Mouse (Mus musculus) CH12.LX (cell line): ENCODE results near the gene Trappc4. TPM values are rescaled to one million over a fixed set of nuclear protein-coding genes. Genes with fewer than 3 reads are reported as not detected.

Experiments used
- DNase-seq: peaks from one replicate; pipeline ENCODE4 v3.0.0-alpha.2; 2013; ENCODE audit errors: extremely low read depth
- H3K27ac ChIP-seq: 2 replicates; pipeline ENCODE4 v1.5.1; 2012; ENCODE audit warnings: low read depth, mild to moderate bottlenecking, control low read depth, moderate library complexity; ENCODE audit not compliant: insufficient read depth
- H3K27me3 ChIP-seq: replicated peaks from 2 replicates; pipeline ENCODE3; 2012; ENCODE audit warnings: inconsistent platforms
- H3K36me3 ChIP-seq, 2 experiments: replicated peaks in 1 of 2; 2 replicates each; pipeline versions ENCODE3 to v1.6.1; 2012; ENCODE audit warnings: inconsistent platforms in 1 of 2, low read length in 1 of 2, mild to moderate bottlenecking in 1 of 2, mixed read lengths in 1 of 2, moderate library complexity in 1 of 2; ENCODE audit not compliant: control insufficient read depth in 1 of 2, insufficient read depth in 1 of 2
- H3K4me1 ChIP-seq, 2 experiments: 2 replicates each; pipeline ENCODE4 v1.6.1; 2012; ENCODE audit warnings: inconsistent platforms in 1 of 2, moderate library complexity in 1 of 2; ENCODE audit not compliant: insufficient read depth in 2 of 2, control insufficient read depth in 1 of 2
- H3K4me2 ChIP-seq: 2 replicates; pipeline ENCODE4 v1.6.1; 2012; ENCODE audit warnings: low read depth, mild to moderate bottlenecking, control low read depth; ENCODE audit not compliant: poor library complexity, insufficient read depth, severe bottlenecking
- H3K4me3 ChIP-seq, 3 experiments: fragments of 150-350 bp in 1 of 3; sonication (generic) in 1 of 3; replicated peaks in 1 of 3; 2 replicates each; pipeline versions ENCODE3 to v1.5.1; 2011 to 2012; ENCODE audit warnings: low read depth in 2 of 3, low read length in 2 of 3, mild to moderate bottlenecking in 2 of 3, moderate library complexity in 2 of 3, control low read depth in 1 of 3, improper control_type of control experiment in 1 of 3, inconsistent platforms in 1 of 3, mixed read lengths in 1 of 3; ENCODE audit not compliant: poor library complexity in 1 of 3
- H3K79me2 ChIP-seq: replicated peaks from 2 replicates; pipeline ENCODE4 v1.6.1; 2012; ENCODE audit warnings: mild to moderate bottlenecking, moderate library complexity; ENCODE audit not compliant: control insufficient read depth, poor library complexity, insufficient read depth, severe bottlenecking; ENCODE audit errors: extremely low read depth
- H3K9ac ChIP-seq: 2 replicates; pipeline ENCODE4 v1.6.1; 2012; ENCODE audit warnings: low read depth, mild to moderate bottlenecking, control low read depth, moderate library complexity; ENCODE audit not compliant: insufficient read depth
- H3K9me3 ChIP-seq: replicated peaks from 2 replicates; pipeline ENCODE3; 2012; ENCODE audit warnings: low read length, inconsistent platforms, mixed read lengths
- BHLHE40 ChIP-seq: IDR thresholded peaks from 2 replicates; pipeline ENCODE4 v1.6.1; 2011; ENCODE audit warnings: mild to moderate bottlenecking, low read depth, low read length, improper control_type of control experiment
- CHD1 ChIP-seq: IDR thresholded peaks from 2 replicates; pipeline ENCODE4 v1.6.1; 2012; ENCODE audit warnings: low read depth, low read length, improper control_type of control experiment, inconsistent platforms
- CHD2 ChIP-seq: IDR thresholded peaks from 2 replicates; pipeline ENCODE4 v1.6.1; 2011; ENCODE audit warnings: low read length, improper control_type of control experiment
- CTCF ChIP-seq, 2 experiments: IDR thresholded peaks in 1 of 2; conservative IDR thresholded peaks in 1 of 2; 2 replicates each; pipeline ENCODE4 v1.5.1; 2011 to 2012; ENCODE audit warnings: low read depth in 2 of 2, low read length in 2 of 2, improper control_type of control experiment in 1 of 2, inconsistent platforms in 1 of 2, mild to moderate bottlenecking in 1 of 2, moderate library complexity in 1 of 2
- E2F4 ChIP-seq: IDR thresholded peaks from 2 replicates; pipeline ENCODE4 v1.6.1; 2011; ENCODE audit warnings: low read depth, low read length, improper control_type of control experiment; ENCODE audit not compliant: insufficient replicate concordance
- EP300 ChIP-seq: IDR thresholded peaks from 2 replicates; pipeline ENCODE4 v1.6.1; 2011; ENCODE audit warnings: low read length, improper control_type of control experiment
- ETS1 ChIP-seq: conservative IDR thresholded peaks from 2 replicates; pipeline ENCODE4 v1.6.1; 2012; ENCODE audit warnings: low read depth, mild to moderate bottlenecking, inconsistent platforms, low read length, improper control_type of control experiment, moderate library complexity
- GABPA ChIP-seq: IDR thresholded peaks from 2 replicates; pipeline ENCODE4 v1.6.1; 2012; ENCODE audit warnings: low read depth, low read length, improper control_type of control experiment, inconsistent platforms; ENCODE audit not compliant: insufficient replicate concordance
- HCFC1 ChIP-seq: IDR thresholded peaks from 2 replicates; pipeline ENCODE4 v1.6.1; 2012; ENCODE audit warnings: low read depth, mild to moderate bottlenecking, inconsistent platforms, low read length, improper control_type of control experiment
- JUND ChIP-seq: conservative IDR thresholded peaks from 2 replicates; pipeline ENCODE4 v1.6.1; 2011; ENCODE audit warnings: low read depth, low read length, improper control_type of control experiment
- KAT2A ChIP-seq: IDR thresholded peaks from 2 replicates; pipeline ENCODE4 v1.6.1; 2012; ENCODE audit warnings: low read length, improper control_type of control experiment, inconsistent platforms; ENCODE audit not compliant: insufficient replicate concordance
- MAFK ChIP-seq: IDR thresholded peaks from 2 replicates; pipeline ENCODE4 v1.6.1; 2011; ENCODE audit warnings: low read length, improper control_type of control experiment; ENCODE audit not compliant: insufficient replicate concordance
- MAX ChIP-seq: IDR thresholded peaks from 2 replicates; pipeline ENCODE4 v1.6.1; 2011; ENCODE audit warnings: low read length, improper control_type of control experiment
- MEF2A ChIP-seq: IDR thresholded peaks from 2 replicates; pipeline ENCODE4 v1.6.1; 2014; ENCODE audit warnings: low read depth, mild to moderate bottlenecking, inconsistent platforms, low read length, improper control_type of control experiment, borderline replicate concordance
- MYC ChIP-seq: IDR thresholded peaks from 2 replicates; pipeline ENCODE4 v1.6.1; 2011; ENCODE audit warnings: low read depth, mild to moderate bottlenecking, improper control_type of control experiment, low read length
- NRF1 ChIP-seq: IDR thresholded peaks from 2 replicates; pipeline ENCODE4 v1.6.1; 2014; ENCODE audit warnings: low read depth, mild to moderate bottlenecking, inconsistent platforms, low read length, improper control_type of control experiment, moderate library complexity
- POLR2AphosphoS2 ChIP-seq: IDR thresholded peaks from 2 replicates; pipeline ENCODE4 v1.6.1; 2011; ENCODE audit warnings: low read depth, low read length, improper control_type of control experiment
- TBP ChIP-seq: conservative IDR thresholded peaks from 2 replicates; pipeline ENCODE4 v1.6.1; 2011; ENCODE audit warnings: low read depth, low read length, improper control_type of control experiment
- TCF12 ChIP-seq: IDR thresholded peaks from 2 replicates; pipeline ENCODE4 v1.6.1; 2014; ENCODE audit warnings: low read depth, mild to moderate bottlenecking, inconsistent platforms, low read length, improper control_type of control experiment
- USF1 ChIP-seq: IDR thresholded peaks from 2 replicates; pipeline ENCODE4 v1.6.1; 2014; ENCODE audit warnings: low read depth, mild to moderate bottlenecking, inconsistent platforms, low read length, improper control_type of control experiment
- USF2 ChIP-seq: conservative IDR thresholded peaks from 2 replicates; pipeline ENCODE4 v1.6.1; 2011; ENCODE audit warnings: low read depth, low read length, improper control_type of control experiment
- ZKSCAN1 ChIP-seq: IDR thresholded peaks from 2 replicates; pipeline ENCODE4 v1.6.1; 2012; ENCODE audit warnings: low read depth, inconsistent platforms, low read length, improper control_type of control experiment, borderline replicate concordance
- ZMIZ1 ChIP-seq: IDR thresholded peaks from 2 replicates; pipeline ENCODE4 v1.6.1; 2012; ENCODE audit warnings: low read depth, mild to moderate bottlenecking, inconsistent platforms, low read length, improper control_type of control experiment
- ZNF384 ChIP-seq: IDR thresholded peaks from 2 replicates; pipeline ENCODE4 v1.6.1; 2012; ENCODE audit warnings: low read depth, low read length, improper control_type of control experiment, inconsistent platforms
- dilution Hi-C: fragments of 300-500 bp; cut with MboI; formaldehyde crosslinking; loops from 2 replicates; pipeline ENCODE4 v1.14.3; 2020; ENCODE audit warnings: low sequenced_read_pairs; ENCODE audit not compliant: extremely low pct_unique_long_range_greater_than_20kb, extremely low pct_ligation_motif_present
- in situ Hi-C: fragments of 300-500 bp; cut with MboI; formaldehyde crosslinking; loops from 3 replicates; pipeline ENCODE4 v1.14.3; 2019; ENCODE audit warnings: low sequenced_read_pairs, low pct_ligation_motif_present, low pct_unique_long_range_greater_than_20kb, mixed read lengths
- polyA plus RNA-seq: library from polyadenylated mRNA; unstranded; fragments of >175 nt; gene quantifications from 2 replicates; pipeline ENCODE4 v1.2.1, GENCODE M21; 2012; ENCODE audit warnings: low read depth; ENCODE audit not compliant: insufficient read length
- total RNA-seq, 2 experiments: library from RNA; depleted of rRNA; stranded (reverse); fragments of 300-350 nt in 1 of 2; fragments of >200 nt in 1 of 2; gene quantifications; 2 replicates each; pipeline ENCODE4 v1.2.3; 2012 to 2014

Gene Trappc4
- total and polyA plus RNA-seq, 3 experiments = 69.2 to 125 (median 81.3) TPM

DNA sequence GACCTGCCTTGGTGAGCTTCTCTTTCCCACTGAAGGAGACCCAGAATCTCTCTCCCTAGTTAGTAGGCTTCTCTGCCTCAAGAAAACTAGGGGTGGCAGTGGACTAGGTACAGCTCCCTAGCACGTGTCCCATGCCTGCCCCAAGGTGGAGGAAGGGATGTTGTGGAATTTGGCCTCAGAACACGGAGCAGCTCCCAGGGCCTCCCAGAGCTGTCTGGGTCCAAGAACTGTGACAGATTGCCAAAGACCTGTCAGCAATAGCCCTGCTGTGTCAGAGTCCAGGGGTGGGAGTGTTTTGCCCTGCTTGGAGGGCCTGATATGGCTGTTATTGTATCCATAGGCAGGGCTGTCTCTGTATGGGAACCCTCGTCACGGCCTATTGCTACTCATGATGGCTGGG lies 6.3 kb downstream of the Trappc4 start:
- Histone ChIP-seq H3K27me3 (no peaks in the 10 kb centered on the region), H3K9ac (no peak overlapping the region), H3K79me2 (peaks cover 7% of the 10 kb centered on the region), H3K4me1 (peaks cover 15 to 78% of the 10 kb centered on the region in 2 experiments), H3K9me3 (no peaks in the 10 kb centered on the region), H3K4me3 (no peak overlapping the region), H3K36me3 (peaks cover 48 to 75% of the 10 kb centered on the region in 2 experiments), H3K27ac (no peak overlapping the region), H3K4me2 (no peak overlapping the region)
- no peak for DNase-seq
- dilution Hi-C loops = no loop called here
- TF ChIP-seq E2F4 (no peak), ZNF384 (no peak), ETS1 (no peak), BHLHE40 (no peak), KAT2A (no peak), MEF2A (no peak), GABPA (no peak)
- TF ChIP-seq, all 38 proteins: peak for 0
- in situ Hi-C loops = no loop called here

GRCm38 (mm10) chr9:44399795-44400114 lies 7.6 kb downstream of the Trappc4 start:
- Histone ChIP-seq H3K4me1 (peaks cover 10 to 77% of the 10 kb centered on the region in 2 experiments), H3K79me2 (no peaks in the 10 kb centered on the region; the same call in none of the 2 replicates), H3K9ac (no peak overlapping the region), H3K9me3 (no peaks in the 10 kb centered on the region), H3K4me3 (no peak overlapping the region), H3K36me3 (peaks cover 44 to 65% of the 10 kb centered on the region in 2 experiments), H3K27ac (peak overlapping the region; percentile 11; the same call in 1 of the 2 replicates), H3K27me3 (no peaks in the 10 kb centered on the region), H3K4me2 (no peak overlapping the region)
- no peak for TF ChIP-seq CHD1
- no peak for TF ChIP-seq MEF2A
- TF ChIP-seq POLR2AphosphoS2 = no peak
- no peak for TF ChIP-seq MYC
- TF ChIP-seq TBP = no peak
- TF ChIP-seq HCFC1 = no peak
- TF ChIP-seq EP300 = no peak
- no peak for TF ChIP-seq MAFK
- no peak for TF ChIP-seq KAT2A
- TF ChIP-seq JUND = no peak
- no peak for TF ChIP-seq USF1
- no peak for TF ChIP-seq USF2
- no peak for TF ChIP-seq ZKSCAN1
- TF ChIP-seq CTCF (conservative IDR thresholded peaks at IDR 0.05 in 1 of 2, IDR thresholded peaks at IDR 0.05 in 1 of 2; ENCODE audit: low read depth in 2 of 2, low read length in 2 of 2) = no peak
- no peak for TF ChIP-seq MAX
- TF ChIP-seq ZMIZ1 = no peak
- no peak for TF ChIP-seq NRF1
- no peak for TF ChIP-seq CHD2
- TF ChIP-seq TCF12 = no peak
- in situ Hi-C loops = loop anchor here (5.0 kb wide), 1 partner anchor 57 kb away; the partner anchor contains the start of gene Hmbs
- no peak for DNase-seq
- dilution Hi-C loops = no loop called here
